Mouse (Mus musculus): Measurements from ENCODE around the gene P2rx1.

Gene P2rx1

GRCm38 (mm10) chr11:72987807-72988206, 11.1 kb upstream of the P2rx1 start:
- no peak for DNase-seq (ENCODE audit: low spot score)

- DNase-seq (ENCODE audit: low spot score): no peak
These were observed 9.9 kb upstream of the P2rx1 start for GRCm38 (mm10) chr11:72989044-72989443.

- DNase-seq (ENCODE audit: low spot score): no peak
These were observed 8.2 kb upstream of the P2rx1 start for GRCm38 (mm10) chr11:72990688-72991087.

GRCm38 (mm10) chr11:72991961-72992360, 6.9 kb upstream of the P2rx1 start:
- peak; percentile 54 for DNase-seq (ENCODE audit: low spot score)

- peak; percentile 64 for DNase-seq (ENCODE audit: low spot score)
These were observed 2.6 kb upstream of the P2rx1 start for GRCm38 (mm10) chr11:72996346-72996745.

GRCm38 (mm10) chr11:72996781-72997180, 2.1 kb upstream of the P2rx1 start:
- no peak for DNase-seq (ENCODE audit: low spot score)

GRCm38 (mm10) chr11:72997529-72998326, 1.2 kb upstream of the P2rx1 start:
- no peak for DNase-seq (ENCODE audit: low spot score)

GRCm38 (mm10) chr11:73001029-73001428, 2.1 kb downstream of the P2rx1 start:
- DNase-seq (ENCODE audit: low spot score): peak; percentile 82

- no peak for DNase-seq (ENCODE audit: low spot score)
These were observed 7.5 kb downstream of the P2rx1 start for GRCm38 (mm10) chr11:73006377-73006776.

GRCm38 (mm10) chr11:73007113-73007512, 8.2 kb downstream of the P2rx1 start:
- DNase-seq (ENCODE audit: low spot score): no peak

GRCm38 (mm10) chr11:73007698-73008481, 9.0 kb downstream of the P2rx1 start:
- DNase-seq (ENCODE audit: low spot score): peak; percentile 85

- no peak for DNase-seq (ENCODE audit: low spot score)
These were observed 9.9 kb downstream of the P2rx1 start for GRCm38 (mm10) chr11:73008826-73009225.

GRCm38 (mm10) chr11:73009531-73010274, 10.8 kb downstream of the P2rx1 start:
- no peak for DNase-seq (ENCODE audit: low spot score)

- DNase-seq (ENCODE audit: low spot score): no peak
These were observed 15.1 kb downstream of the P2rx1 start for GRCm38 (mm10) chr11:73013981-73014380.

GRCm38 (mm10) chr11:73014831-73015344, 16.0 kb downstream of the P2rx1 start:
- no peak for DNase-seq (ENCODE audit: low spot score)

- peak; percentile 82 for DNase-seq (ENCODE audit: low spot score)
These were observed 16.6 kb downstream of the P2rx1 start for GRCm38 (mm10) chr11:73015391-73016102.

GRCm38 (mm10) chr11:73016103-73016420, 17.2 kb downstream of the P2rx1 start:
- DNase-seq (ENCODE audit: low spot score): no peak

GRCm38 (mm10) chr11:73018471-73019146, 19.7 kb downstream of the P2rx1 start, which contains the start of gene Camkk1:
Gene Camkk1, plus strand, starts transcription at chr11:73019008.
- peak; percentile 92 for DNase-seq (ENCODE audit: low spot score)

- no peak for DNase-seq (ENCODE audit: low spot score)
These were observed 20.4 kb downstream of the P2rx1 start for GRCm38 (mm10) chr11:73019147-73019795.

GRCm38 (mm10) chr11:73020953-73021800, 22.3 kb downstream of the P2rx1 start:
- no peak for DNase-seq (ENCODE audit: low spot score)
